Mouse (Mus musculus) MEL (cell line): ENCODE results near the gene Clcn3. TPM values are rescaled to one million over a fixed set of nuclear protein-coding genes. Genes with fewer than 3 reads are reported as not detected.

Experiments used
- DNase-seq: peaks from one replicate; pipeline ENCODE4 v3.0.0; 2011; ENCODE audit warnings: low read depth, low spot score
- H3K27ac ChIP-seq: 2 replicates; pipeline ENCODE4 v1.5.1; 2012; ENCODE audit warnings: low read depth, mild to moderate bottlenecking, control low read depth, low read length, moderate library complexity; ENCODE audit not compliant: control insufficient read depth
- H3K27me3 ChIP-seq, 2 experiments: fragments of 150-350 bp in 1 of 2; sonication (generic) in 1 of 2; 2 replicates each; pipeline ENCODE4 v1.6.1; 2012; ENCODE audit warnings: low read length in 2 of 2, mild to moderate bottlenecking in 2 of 2, improper control_type of control experiment in 1 of 2, moderate library complexity in 1 of 2; ENCODE audit not compliant: insufficient read depth in 2 of 2, control insufficient read depth in 1 of 2
- H3K36me3 ChIP-seq, 2 experiments: 2 replicates each; pipeline ENCODE4 v1.6.1; 2012 to 2014; ENCODE audit warnings: low read length in 2 of 2, improper control_type of control experiment in 1 of 2, inconsistent platforms in 1 of 2, mild to moderate bottlenecking in 1 of 2; ENCODE audit not compliant: insufficient read depth in 2 of 2, control insufficient read depth in 1 of 2
- H3K4me1 ChIP-seq, 2 experiments: fragments of 150-350 bp in 1 of 2; sonication (generic) in 1 of 2; 2 replicates each; pipeline ENCODE4 v1.6.1; 2012; ENCODE audit warnings: low read length in 2 of 2, improper control_type of control experiment in 1 of 2, mild to moderate bottlenecking in 1 of 2; ENCODE audit not compliant: insufficient read depth in 2 of 2, control insufficient read depth in 1 of 2
- H3K4me3 ChIP-seq, 2 experiments: fragments of 150-350 bp in 1 of 2; sonication (generic) in 1 of 2; 2 replicates each; pipeline ENCODE4 v1.5.1; 2012; ENCODE audit warnings: low read depth in 2 of 2, low read length in 2 of 2, mild to moderate bottlenecking in 2 of 2, moderate library complexity in 2 of 2, control low read depth in 1 of 2, improper control_type of control experiment in 1 of 2; ENCODE audit not compliant: control insufficient read depth in 1 of 2, insufficient read depth in 1 of 2
- H3K79me2 ChIP-seq: 2 replicates; pipeline ENCODE4 v1.6.1; 2012; ENCODE audit warnings: mild to moderate bottlenecking, low read length, moderate library complexity; ENCODE audit not compliant: control insufficient read depth, poor library complexity, insufficient read depth
- H3K9ac ChIP-seq: 2 replicates; pipeline ENCODE4 v1.6.1; 2012; ENCODE audit warnings: low read depth, mild to moderate bottlenecking, control low read depth, low read length, moderate library complexity; ENCODE audit not compliant: control insufficient read depth, poor library complexity, severe bottlenecking
- H3K9me3 ChIP-seq: fragments of 150-350 bp; sonication (generic); replicated peaks from 2 replicates; pipeline ENCODE4 v1.6.1; 2012; ENCODE audit warnings: mild to moderate bottlenecking, low read length, improper control_type of control experiment, moderate library complexity; ENCODE audit not compliant: insufficient read depth
- BHLHE40 ChIP-seq: IDR thresholded peaks from 2 replicates; pipeline ENCODE4 v1.6.1; 2012; ENCODE audit warnings: low read depth, mild to moderate bottlenecking, inconsistent platforms, low read length, improper control_type of control experiment, borderline replicate concordance
- CTCF ChIP-seq, 3 experiments: IDR thresholded peaks in 2 of 3; conservative IDR thresholded peaks in 1 of 3; 2 replicates each; pipeline ENCODE4 v1.5.1; 2011 to 2012; ENCODE audit warnings: low read length in 3 of 3, low read depth in 2 of 3, mild to moderate bottlenecking in 2 of 3, improper control_type of control experiment in 1 of 3, inconsistent platforms in 1 of 3, mixed read lengths in 1 of 3, moderate library complexity in 1 of 3; ENCODE audit not compliant: control insufficient read depth in 1 of 3, insufficient read depth in 1 of 3, poor library complexity in 1 of 3, severe bottlenecking in 1 of 3
- EP300 ChIP-seq, 2 experiments: IDR thresholded peaks; 2 replicates each; pipeline ENCODE4 v1.6.1; 2011; ENCODE audit warnings: improper control_type of control experiment in 2 of 2, low read length in 2 of 2, low read depth in 1 of 2, mild to moderate bottlenecking in 1 of 2
- ETS1 ChIP-seq: IDR thresholded peaks from 2 replicates; pipeline ENCODE4 v1.6.1; 2012; ENCODE audit warnings: low read depth, mild to moderate bottlenecking, inconsistent platforms, low read length, improper control_type of control experiment, moderate library complexity
- GABPA ChIP-seq: IDR thresholded peaks from 2 replicates; pipeline ENCODE4 v1.6.1; 2012; ENCODE audit warnings: low read depth, mild to moderate bottlenecking, inconsistent platforms, low read length, improper control_type of control experiment, moderate library complexity
- GATA1 ChIP-seq: IDR thresholded peaks from 2 replicates; pipeline ENCODE4 v1.6.1; 2011; ENCODE audit warnings: low read depth, low read length, improper control_type of control experiment
- HCFC1 ChIP-seq: IDR thresholded peaks from 2 replicates; pipeline ENCODE4 v1.6.1; 2012; ENCODE audit warnings: low read depth, mild to moderate bottlenecking, inconsistent platforms, low read length, improper control_type of control experiment, moderate library complexity
- KAT2A ChIP-seq: conservative IDR thresholded peaks from 2 replicates; pipeline ENCODE4 v1.6.1; 2012; ENCODE audit warnings: low read depth, low read length, improper control_type of control experiment, inconsistent platforms
- MAFK ChIP-seq: IDR thresholded peaks from 2 replicates; pipeline ENCODE4 v1.6.1; 2011; ENCODE audit warnings: low read depth, mild to moderate bottlenecking, low read length, improper control_type of control experiment, borderline replicate concordance
- MAZ ChIP-seq: IDR thresholded peaks from 2 replicates; pipeline ENCODE4 v1.6.1; 2012; ENCODE audit warnings: low read depth, mild to moderate bottlenecking, inconsistent platforms, low read length, improper control_type of control experiment
- MEF2A ChIP-seq: IDR thresholded peaks from 2 replicates; pipeline ENCODE4 v1.6.1; 2014; ENCODE audit warnings: low read depth, mild to moderate bottlenecking, inconsistent platforms, low read length, improper control_type of control experiment; ENCODE audit not compliant: poor library complexity, insufficient replicate concordance, severe bottlenecking; ENCODE audit errors: extremely low read depth
- MYB ChIP-seq: IDR thresholded peaks from 2 replicates; pipeline ENCODE4 v1.6.1; 2011; ENCODE audit warnings: mild to moderate bottlenecking, low read depth, low read length, improper control_type of control experiment
- NRF1 ChIP-seq: IDR thresholded peaks from 2 replicates; pipeline ENCODE4 v1.6.1; 2014; ENCODE audit warnings: low read depth, mild to moderate bottlenecking, inconsistent platforms, low read length, improper control_type of control experiment, moderate library complexity; ENCODE audit not compliant: poor library complexity, insufficient read depth, severe bottlenecking
- RAD21 ChIP-seq: IDR thresholded peaks from 2 replicates; pipeline ENCODE4 v1.6.1; 2011; ENCODE audit warnings: mild to moderate bottlenecking, low read depth, low read length, improper control_type of control experiment
- RCOR1 ChIP-seq: IDR thresholded peaks from 2 replicates; pipeline ENCODE4 v1.6.1; 2012; ENCODE audit warnings: low read depth, mild to moderate bottlenecking, inconsistent platforms, low read length, improper control_type of control experiment
- TAL1 ChIP-seq: IDR thresholded peaks from 2 replicates; pipeline ENCODE4 v1.6.1; 2012; ENCODE audit warnings: mild to moderate bottlenecking, inconsistent platforms, low read length, moderate library complexity, mixed read lengths
- TBP ChIP-seq: IDR thresholded peaks from 2 replicates; pipeline ENCODE4 v1.8.0; 2011; ENCODE audit warnings: low read depth, low read length, improper control_type of control experiment
- TCF12 ChIP-seq: IDR thresholded peaks from 2 replicates; pipeline ENCODE4 v1.6.1; 2014; ENCODE audit warnings: low read depth, mild to moderate bottlenecking, inconsistent platforms, low read length, improper control_type of control experiment, moderate library complexity
- UBTF ChIP-seq: IDR thresholded peaks from 2 replicates; pipeline ENCODE4 v1.6.1; 2012; ENCODE audit warnings: low read depth, mild to moderate bottlenecking, inconsistent platforms, low read length, improper control_type of control experiment, moderate library complexity, borderline replicate concordance; ENCODE audit not compliant: insufficient read depth
- ZC3H11A ChIP-seq: IDR thresholded peaks from 2 replicates; pipeline ENCODE4 v1.6.1; 2012; ENCODE audit warnings: low read depth, mild to moderate bottlenecking, inconsistent platforms, low read length, improper control_type of control experiment
- ZKSCAN1 ChIP-seq: IDR thresholded peaks from 2 replicates; pipeline ENCODE4 v1.6.1; 2012; ENCODE audit warnings: low read depth, mild to moderate bottlenecking, inconsistent platforms, low read length, improper control_type of control experiment, moderate library complexity
- ZMIZ1 ChIP-seq: IDR thresholded peaks from 2 replicates; pipeline ENCODE4 v1.6.1; 2012; ENCODE audit warnings: low read depth, mild to moderate bottlenecking, inconsistent platforms, low read length, improper control_type of control experiment, moderate library complexity
- polyA plus RNA-seq, 2 experiments: library from polyadenylated mRNA; stranded (reverse) in 1 of 2; unstranded in 1 of 2; fragments of >175 nt in 1 of 2; fragments of >200 nt in 1 of 2; gene quantifications; 2 replicates each; pipeline versions ENCODE4 v1.2.1 to v1.2.4; 2012; ENCODE audit warnings: low replicate concordance in 2 of 2, low read depth in 1 of 2; ENCODE audit not compliant: insufficient read length in 2 of 2, insufficient read depth in 1 of 2, missing spikeins in 1 of 2
- total RNA-seq: library from RNA; depleted of rRNA; stranded (reverse); fragments of 300-350 nt; gene quantifications from 2 replicates; pipeline ENCODE4 v1.2.3, GENCODE M21; 2012

The Clcn3 gene
- total and polyA plus RNA-seq, 3 experiments, result 28.8 to 65.6 (median 33.0) TPM

GRCm38 (mm10) chr8:60878617-60879016 is 104.5 kb downstream of the Clcn3 start:
- no peak for DNase-seq
- Histone ChIP-seq H3K4me3 (no peak overlapping the region), H3K9ac (no peak overlapping the region), H3K9me3 (no peaks in the 10 kb centered on the region), H3K27ac (no peak overlapping the region), H3K36me3 (peaks cover 0 to 2% of the 10 kb centered on the region in 2 experiments; a peak in 2 of 4 replicates), H3K27me3 (no peaks in the 10 kb centered on the region; a peak in 1 of 4 replicates), H3K79me2 (no peaks in the 10 kb centered on the region), H3K4me1 (0 out of 4 replicates have a peak, but pooled peaks cover 0 to under 1% of the 10 kb centered on the region in 2 experiments)
- TF ChIP-seq MYB (no peak), ZC3H11A (no peak), MAFK (no peak), MAZ (no peak), ZMIZ1 (no peak)

- no peaks in the 10 kb centered on the region for H3K79me2 ChIP-seq
- no peak overlapping the region for H3K27ac ChIP-seq
- peaks cover 0 to 6% of the 10 kb centered on the region in 2 experiments; a peak in 2 of 4 replicates for H3K36me3 ChIP-seq
- no peak for TF ChIP-seq RCOR1
- no peak for TF ChIP-seq TCF12
- no peak for TF ChIP-seq GATA1
- TF ChIP-seq HCFC1, result no peak
- TF ChIP-seq GABPA, result no peak
- no peak for TF ChIP-seq BHLHE40
- no peak for TF ChIP-seq CTCF (IDR thresholded peaks at IDR 0.05 in 2 of 3, conservative IDR thresholded peaks at IDR 0.05 in 1 of 3; ENCODE audit: control insufficient read depth in 1 of 3, insufficient read depth in 1 of 3, low read depth in 2 of 3, low read length in 3 of 3, poor library complexity in 1 of 3, severe bottlenecking in 1 of 3)
- no peak for TF ChIP-seq MEF2A
- no peak for TF ChIP-seq EP300 (IDR thresholded peaks at IDR 0.05; ENCODE audit: low read depth in 1 of 2, low read length in 2 of 2)
- no peak for TF ChIP-seq ETS1
- TF ChIP-seq KAT2A, result no peak
- no peak for TF ChIP-seq TBP
- no peak for TF ChIP-seq ZC3H11A
- TF ChIP-seq TAL1, result no peak
- no peak for TF ChIP-seq NRF1
- no peak for TF ChIP-seq UBTF
- TF ChIP-seq ZKSCAN1, result no peak
- no peak for TF ChIP-seq RAD21
- no peak overlapping the region for H3K4me3 ChIP-seq
- H3K9ac ChIP-seq, result no peak overlapping the region
- peaks cover 0 to 2% of the 10 kb centered on the region in 2 experiments; a peak in 2 of 4 replicates for H3K27me3 ChIP-seq
- no peak for DNase-seq
- H3K4me1 ChIP-seq, result peaks cover 7 to 9% of the 10 kb centered on the region in 2 experiments; a peak in 3 of 4 replicates
- H3K9me3 ChIP-seq, result no peaks in the 10 kb centered on the region
Measured at GRCm38 (mm10) chr8:60870231-60871193, 112.6 kb downstream of the Clcn3 start.
